Comparison of ENCODE assay signal across 11 mouse cellular contexts in the genomic region with DNA sequence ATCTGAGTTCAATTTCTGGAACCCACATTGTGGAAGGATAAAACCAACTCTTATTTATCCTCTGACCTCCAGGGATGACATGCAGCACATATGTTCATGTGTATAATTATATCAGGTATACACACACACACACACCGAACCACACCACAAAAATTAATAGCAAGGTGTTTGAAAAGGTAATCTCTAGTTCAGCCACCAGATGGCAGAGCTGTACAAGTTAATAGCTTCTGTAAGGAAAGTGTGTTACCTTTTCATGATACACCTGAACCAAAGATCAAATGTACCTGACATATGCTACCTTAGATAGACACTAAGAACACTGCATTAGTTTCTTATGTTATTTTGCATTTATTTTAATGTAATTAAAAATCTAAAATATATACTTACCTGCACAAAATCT. TPM values are rescaled to one million over a fixed set of nuclear protein-coding genes. Genes with fewer than 3 reads are reported as not detected.
DNase-seq lines count a peak whose midpoint lies in the region; ATAC-seq and TF ChIP-seq lines count a peak whose summit lies in the region.
"Had no signal": no experiment of that assay in that cellular context is flagged by ENCODE, and none has a peak within 500 bp of the region (broad histone marks: within the 10 kb centered on the region; RNA-seq: fewer than 3 reads in every experiment).

No protein-coding gene starts in this region.

- no peak overlapping the region for H3K9ac ChIP-seq in intestine, embryonic 16.5 days (ENCODE audit: low read depth, low read length)
- H3K9ac ChIP-seq: embryonic facial prominence, embryonic 15.5 days; hindbrain, embryonic 15.5 days had no signal

- intact Hi-C loops in left cerebral cortex, postnatal 14 days (cut with DNase I): no loop called here

- no peaks in the 10 kb centered on the region for H3K9me3 ChIP-seq in intestine, embryonic 16.5 days (ENCODE audit: control insufficient read depth, low read length)
- H3K9me3 ChIP-seq: embryonic facial prominence, embryonic 15.5 days; G1E; hindbrain, embryonic 15.5 days had no signal

- TF ChIP-seq CTCF in Patski (IDR thresholded peaks at IDR 0.05): peak; percentile 42

- CTCF ChIA-PET in Patski (lab: Charles Lee): interaction anchor here (1.7 kb wide), 1 partner anchor 10 kb away, joined by 4 read pairs; no protein-coding TSS in a partner anchor

- H3K27me3 ChIP-seq in Patski: peaks cover 28% of the 10 kb centered on the region
- no peaks in the 10 kb centered on the region for H3K27me3 ChIP-seq in intestine, embryonic 16.5 days (replicated peaks; ENCODE audit: control insufficient read depth, insufficient read depth, low read length)
- H3K27me3 ChIP-seq: embryonic facial prominence, embryonic 15.5 days; hindbrain, embryonic 15.5 days had no signal

- H3K27ac ChIP-seq in intestine, embryonic 16.5 days (ENCODE audit: low read length): no peak overlapping the region
- H3K27ac ChIP-seq: embryonic facial prominence, embryonic 15.5 days; hindbrain, embryonic 15.5 days had no signal

- no peak overlapping the region for H3K4me2 ChIP-seq in intestine, embryonic 16.5 days (ENCODE audit: low read depth, low read length)
- H3K4me2 ChIP-seq: embryonic facial prominence, embryonic 15.5 days; hindbrain, embryonic 15.5 days had no signal

- DNase-seq in cerebellum, adult 9-10 months: peak; percentile 3
- no peak for DNase-seq in cerebellum, postnatal 4 days (ENCODE audit: low spot score in 2 of 2)
- peak; percentile 1 to 4 for DNase-seq in left cerebral cortex, postnatal 14 days (ENCODE audit: low spot score in 2 of 2)
- no peak for DNase-seq in left cerebral cortex, adult 8-10 months (ENCODE audit: low spot score in 2 of 2)
- no peak for DNase-seq in Patski (ENCODE audit: low read depth, low spot score)
- DNase-seq in lung, postnatal 14 days: peak; percentile 2
- no peak for DNase-seq in spleen, adult 18-20 months

- no peaks in the 10 kb centered on the region for H3K36me3 ChIP-seq in intestine, embryonic 16.5 days (ENCODE audit: control insufficient read depth, insufficient read depth, low read length)
- H3K36me3 ChIP-seq: embryonic facial prominence, embryonic 15.5 days; G1E; hindbrain, embryonic 15.5 days had no signal

- POLR2A ChIA-PET in Patski (lab: Charles Lee): no interaction called here

- H3K4me1 ChIP-seq in intestine, embryonic 16.5 days (ENCODE audit: control insufficient read depth, insufficient read depth, low read length): no peaks in the 10 kb centered on the region
- H3K4me1 ChIP-seq: embryonic facial prominence, embryonic 15.5 days; hindbrain, embryonic 15.5 days had no signal

- in situ Hi-C loops in Patski (cut with MboI; ENCODE audit: low pct_unique_long_range_greater_than_20kb): no loop called here

- H3K4me3 ChIP-seq in intestine, embryonic 16.5 days (ENCODE audit: low read length): no peak overlapping the region
- H3K4me3 ChIP-seq: embryonic facial prominence, embryonic 15.5 days; hindbrain, embryonic 15.5 days had no signal

- 66% methylated on average over 1 of the region's 1 CpGs for WGBS in intestine, embryonic 16.5 days

- ATAC-seq in Patski: no peak
- ATAC-seq in intestine, embryonic 16.5 days: no peak

RNA-seq across cellular contexts. Expression of a gene that starts 1.8 kb away (rescaled TPM):
- total RNA-seq in left cerebral cortex, postnatal 14 days (2021): not detected
- not detected for total RNA-seq in left cerebral cortex, adult 8-10 months (2022)
- not detected for polyA plus RNA-seq in Patski (2021)
- not detected in 2 replicates for polyA plus RNA-seq in intestine, embryonic 16.5 days (2015; fragmentation: Nextera tagmentation; extraction: Ambion mirVana)
- total RNA-seq: G1E had no signal
- polyA plus RNA-seq: embryonic facial prominence, embryonic 15.5 days; G1E; hindbrain, embryonic 15.5 days had no signal

Comparison
In these comparisons a context has a peak if more than half of its experiments do, and no peak if none do; other contexts are left out.
1. DNase-seq: peak in cerebellum, adult 9-10 months (single experiment), left cerebral cortex, postnatal 14 days (2 of 2) and lung, postnatal 14 days (single experiment); none in cerebellum, postnatal 4 days (0 of 2), left cerebral cortex, adult 8-10 months (0 of 2), Patski (single experiment) and spleen, adult 18-20 months (0 of 2).